Mouse (Mus musculus): ENCODE measurements at regions not wholly inside any gene's neighbourhood (a gene's known extent, or its start where the extent isn't known, plus 50 kb on each side); places are given as distances from the start of the nearest gene placed in this dataset.

GRCm38 (mm10) chr8:107642241-107642640, 54.0 kb upstream of the Psmd7 start:
- DNase-seq (ENCODE audit: low spot score, missing footprints): no peak
- Histone ChIP-seq H3K9me3 (ENCODE audit: control insufficient read depth, low read length) (no peaks in the 10 kb centered on the region), H3K27ac (ENCODE audit: low read depth, low read length) (no peak overlapping the region), H3K4me3 (ENCODE audit: low read depth, low read length) (no peak overlapping the region), H3K4me2 (no peak overlapping the region), H3K27me3 (ENCODE audit: control insufficient read depth, insufficient read depth, low read length) (no peaks in the 10 kb centered on the region), H3K36me3 (ENCODE audit: control insufficient read depth, insufficient read depth, low read length) (no peaks in the 10 kb centered on the region), H3K4me1 (ENCODE audit: control insufficient read depth, insufficient read depth, low read length) (no peaks in the 10 kb centered on the region), H3K9ac (ENCODE audit: low read length) (no peak overlapping the region)
- WGBS: 89% methylated on average over 8 of the region's 8 CpGs
- no peak for ATAC-seq (ENCODE audit: low FRiP score)

- Histone ChIP-seq H3K4me1 (ENCODE audit: control insufficient read depth, insufficient read depth, low read length) (no peaks in the 10 kb centered on the region), H3K27ac (ENCODE audit: low read depth, low read length) (no peak overlapping the region), H3K9me3 (ENCODE audit: control insufficient read depth, low read length) (no peaks in the 10 kb centered on the region), H3K27me3 (ENCODE audit: control insufficient read depth, insufficient read depth, low read length) (no peaks in the 10 kb centered on the region), H3K9ac (ENCODE audit: low read length) (no peak overlapping the region), H3K4me3 (ENCODE audit: low read depth, low read length) (no peak overlapping the region), H3K36me3 (ENCODE audit: control insufficient read depth, insufficient read depth, low read length) (no peaks in the 10 kb centered on the region), H3K4me2 (no peak overlapping the region)
- WGBS: 83% methylated on average over 8 of the region's 8 CpGs
- DNase-seq (ENCODE audit: low spot score, missing footprints) (no peak), ATAC-seq (ENCODE audit: low FRiP score) (no peak)
Measured at GRCm38 (mm10) chr8:107647936-107648335, 59.7 kb upstream of the Psmd7 start.

GRCm38 (mm10) chr8:107650306-107650705, 62.0 kb upstream of the Psmd7 start:
- no peak overlapping the region for H3K4me3 ChIP-seq (ENCODE audit: low read depth, low read length)

GRCm38 (mm10) chr8:107651424-107651823, 63.2 kb upstream of the Psmd7 start:
- Histone ChIP-seq H3K9me3 (ENCODE audit: control insufficient read depth, low read length) (no peaks in the 10 kb centered on the region), H3K36me3 (ENCODE audit: control insufficient read depth, insufficient read depth, low read length) (no peaks in the 10 kb centered on the region), H3K4me3 (ENCODE audit: low read depth, low read length) (no peak overlapping the region), H3K4me2 (no peak overlapping the region), H3K27ac (ENCODE audit: low read depth, low read length) (no peak overlapping the region), H3K9ac (ENCODE audit: low read length) (no peak overlapping the region), H3K4me1 (ENCODE audit: control insufficient read depth, insufficient read depth, low read length) (no peaks in the 10 kb centered on the region), H3K27me3 (ENCODE audit: control insufficient read depth, insufficient read depth, low read length) (no peaks in the 10 kb centered on the region)
- ATAC-seq (ENCODE audit: low FRiP score) (no peak), DNase-seq (ENCODE audit: low spot score, missing footprints) (no peak)
- WGBS: 75% methylated on average over 11 of the region's 11 CpGs

More at GRCm38 (mm10) chr8:107650306-107650705, 62.0 kb upstream of the Psmd7 start:
- Histone ChIP-seq H3K27ac (ENCODE audit: low read depth, low read length) (no peak overlapping the region), H3K9ac (ENCODE audit: low read length) (no peak overlapping the region), H3K36me3 (ENCODE audit: control insufficient read depth, insufficient read depth, low read length) (no peaks in the 10 kb centered on the region), H3K4me2 (no peak overlapping the region), H3K9me3 (ENCODE audit: control insufficient read depth, low read length) (no peaks in the 10 kb centered on the region), H3K27me3 (ENCODE audit: control insufficient read depth, insufficient read depth, low read length) (no peaks in the 10 kb centered on the region), H3K4me1 (ENCODE audit: control insufficient read depth, insufficient read depth, low read length) (no peaks in the 10 kb centered on the region)
- 92% methylated on average over 9 of the region's 9 CpGs for WGBS
- ATAC-seq (ENCODE audit: low FRiP score) (no peak), DNase-seq (ENCODE audit: low spot score, missing footprints) (no peak)

- Histone ChIP-seq H3K36me3 (ENCODE audit: control insufficient read depth, insufficient read depth, low read length) (no peaks in the 10 kb centered on the region), H3K27ac (ENCODE audit: low read depth, low read length) (no peak overlapping the region), H3K9me3 (ENCODE audit: control insufficient read depth, low read length) (no peaks in the 10 kb centered on the region), H3K4me3 (ENCODE audit: low read depth, low read length) (no peak overlapping the region), H3K4me2 (no peak overlapping the region), H3K4me1 (ENCODE audit: control insufficient read depth, insufficient read depth, low read length) (no peaks in the 10 kb centered on the region), H3K9ac (ENCODE audit: low read length) (no peak overlapping the region), H3K27me3 (ENCODE audit: control insufficient read depth, insufficient read depth, low read length) (no peaks in the 10 kb centered on the region)
- DNase-seq (ENCODE audit: low spot score, missing footprints) (no peak), ATAC-seq (ENCODE audit: low FRiP score) (no peak)
- 87% methylated on average over 8 of the region's 8 CpGs for WGBS
Measured at GRCm38 (mm10) chr8:107652226-107652625, 64.0 kb upstream of the Psmd7 start.

GRCm38 (mm10) chr8:107653711-107654110, 65.4 kb upstream of the Psmd7 start:
- Histone ChIP-seq H3K36me3 (ENCODE audit: control insufficient read depth, insufficient read depth, low read length) (no peaks in the 10 kb centered on the region), H3K27ac (ENCODE audit: low read depth, low read length) (no peak overlapping the region), H3K27me3 (ENCODE audit: control insufficient read depth, insufficient read depth, low read length) (no peaks in the 10 kb centered on the region), H3K9me3 (ENCODE audit: control insufficient read depth, low read length) (no peaks in the 10 kb centered on the region), H3K4me2 (no peak overlapping the region), H3K9ac (ENCODE audit: low read length) (no peak overlapping the region), H3K4me1 (ENCODE audit: control insufficient read depth, insufficient read depth, low read length) (no peaks in the 10 kb centered on the region), H3K4me3 (ENCODE audit: low read depth, low read length) (no peak overlapping the region)
- WGBS: 92% methylated on average over 10 of the region's 10 CpGs
- no peak for DNase-seq (ENCODE audit: low spot score, missing footprints)
- ATAC-seq (ENCODE audit: low FRiP score): no peak

- Histone ChIP-seq H3K4me2 (no peak overlapping the region), H3K36me3 (ENCODE audit: control insufficient read depth, insufficient read depth, low read length) (no peaks in the 10 kb centered on the region), H3K27me3 (ENCODE audit: control insufficient read depth, insufficient read depth, low read length) (no peaks in the 10 kb centered on the region), H3K9ac (ENCODE audit: low read length) (no peak overlapping the region), H3K9me3 (ENCODE audit: control insufficient read depth, low read length) (no peaks in the 10 kb centered on the region), H3K4me3 (ENCODE audit: low read depth, low read length) (no peak overlapping the region), H3K27ac (ENCODE audit: low read depth, low read length) (no peak overlapping the region), H3K4me1 (ENCODE audit: control insufficient read depth, insufficient read depth, low read length) (no peaks in the 10 kb centered on the region)
- WGBS: 75% methylated on average over 5 of the region's 5 CpGs
- DNase-seq (ENCODE audit: low spot score, missing footprints): no peak
- ATAC-seq (ENCODE audit: low FRiP score): no peak
Measured at GRCm38 (mm10) chr8:107656622-107657021, 68.4 kb upstream of the Psmd7 start.

GRCm38 (mm10) chr8:107657741-107658140, 69.5 kb upstream of the Psmd7 start:
- Histone ChIP-seq H3K36me3 (ENCODE audit: control insufficient read depth, insufficient read depth, low read length) (no peaks in the 10 kb centered on the region), H3K4me3 (ENCODE audit: low read depth, low read length) (no peak overlapping the region), H3K27me3 (ENCODE audit: control insufficient read depth, insufficient read depth, low read length) (no peaks in the 10 kb centered on the region), H3K4me1 (ENCODE audit: control insufficient read depth, insufficient read depth, low read length) (no peaks in the 10 kb centered on the region), H3K27ac (ENCODE audit: low read depth, low read length) (no peak overlapping the region), H3K9ac (ENCODE audit: low read length) (no peak overlapping the region), H3K9me3 (ENCODE audit: control insufficient read depth, low read length) (no peaks in the 10 kb centered on the region), H3K4me2 (no peak overlapping the region)
- 92% methylated on average over 4 of the region's 4 CpGs for WGBS
- DNase-seq (ENCODE audit: low spot score, missing footprints): no peak
- ATAC-seq (ENCODE audit: low FRiP score): no peak

- 92% methylated on average over 6 of the region's 6 CpGs for WGBS
- no peak for ATAC-seq (ENCODE audit: low FRiP score)
Measured at GRCm38 (mm10) chr8:107658386-107658785, 70.1 kb upstream of the Psmd7 start.

GRCm38 (mm10) chr8:107660624-107661023, 72.4 kb upstream of the Psmd7 start:
- Histone ChIP-seq H3K4me2 (no peak overlapping the region), H3K27ac (ENCODE audit: low read depth, low read length) (no peak overlapping the region)
- 89% methylated on average over 6 of the region's 6 CpGs for whole genome bisulfite sequencing

More at GRCm38 (mm10) chr8:107658386-107658785, 70.1 kb upstream of the Psmd7 start:
- no peak overlapping the region for H3K9ac ChIP-seq (ENCODE audit: low read length)
- no peaks in the 10 kb centered on the region for H3K9me3 ChIP-seq (ENCODE audit: control insufficient read depth, low read length)
- H3K36me3 ChIP-seq (ENCODE audit: control insufficient read depth, insufficient read depth, low read length): no peaks in the 10 kb centered on the region
- H3K4me3 ChIP-seq (ENCODE audit: low read depth, low read length): no peak overlapping the region
- no peak overlapping the region for H3K4me2 ChIP-seq
- H3K27ac ChIP-seq (ENCODE audit: low read depth, low read length): no peak overlapping the region
- DNase-seq (ENCODE audit: low spot score, missing footprints): no peak
- H3K27me3 ChIP-seq (ENCODE audit: control insufficient read depth, insufficient read depth, low read length): no peaks in the 10 kb centered on the region
- no peaks in the 10 kb centered on the region for H3K4me1 ChIP-seq (ENCODE audit: control insufficient read depth, insufficient read depth, low read length)

More at GRCm38 (mm10) chr8:107660624-107661023, 72.4 kb upstream of the Psmd7 start:
- no peaks in the 10 kb centered on the region for H3K27me3 ChIP-seq (ENCODE audit: control insufficient read depth, insufficient read depth, low read length)
- no peaks in the 10 kb centered on the region for H3K36me3 ChIP-seq (ENCODE audit: control insufficient read depth, insufficient read depth, low read length)
- H3K9me3 ChIP-seq (ENCODE audit: control insufficient read depth, low read length): no peaks in the 10 kb centered on the region
- H3K9ac ChIP-seq (ENCODE audit: low read length): no peak overlapping the region
- H3K4me3 ChIP-seq (ENCODE audit: low read depth, low read length): no peak overlapping the region
- no peaks in the 10 kb centered on the region for H3K4me1 ChIP-seq (ENCODE audit: control insufficient read depth, insufficient read depth, low read length)
- no peak for ATAC-seq (ENCODE audit: low FRiP score)
- no peak for DNase-seq (ENCODE audit: low spot score, missing footprints)
